Mouse (Mus musculus): ENCODE results near the gene Zfp160. TPM values are rescaled to one million over a fixed set of nuclear protein-coding genes. Genes with fewer than 3 reads are reported as not detected.
"Not testable (repeated sequence)": the region's sequence is repeated elsewhere in the genome, so short reads cannot be mapped to it uniquely, and the experiment has no call there.

Gene Zfp160
- polyA plus RNA-seq, 1 experiment from 2014 or later = 6.4 TPM

DNA sequence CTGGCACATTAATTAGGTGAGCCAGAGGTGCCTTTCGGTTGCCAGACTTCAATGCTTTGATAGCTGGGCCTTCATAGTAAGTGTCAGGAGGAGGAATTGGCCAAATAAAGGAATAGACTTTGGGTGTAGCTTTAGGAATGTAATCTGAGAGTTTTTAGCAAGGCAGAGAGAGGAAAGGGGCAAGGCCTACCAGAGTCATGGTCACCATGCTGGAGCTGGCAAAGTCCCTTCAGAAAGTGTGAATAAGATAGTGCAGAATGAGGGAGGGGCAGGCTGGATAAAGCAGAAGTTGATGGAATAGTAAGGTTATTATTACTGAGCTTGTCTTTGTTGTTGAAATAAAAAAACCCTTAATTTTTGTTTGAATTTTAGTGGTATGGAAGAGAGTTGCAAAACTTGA is 1.0 kb downstream of the Zfp160 start:
- H3K36me3 ChIP-seq (ENCODE audit: control insufficient read depth, insufficient read depth, low read length) = peaks cover 8% of the 10 kb centered on the region; the same call in 1 of the 2 replicates
- DNase-seq (ENCODE audit: low spot score) = no peak
- TF ChIP-seq EP300 (optimal IDR thresholded peaks at IDR 0.05) (no peak), CTCF (IDR thresholded peaks at IDR 0.05; ENCODE audit: low read depth) (no peak)
- peak overlapping the region; percentile 97 for H3K27ac ChIP-seq (replicated peaks)
- H3K4me3 ChIP-seq (ENCODE audit: low read depth, low read length) = peak overlapping the region; percentile 81
- H3K9ac ChIP-seq (ENCODE audit: low read length) = peak overlapping the region; percentile 92
- H3K4me1 ChIP-seq (replicated peaks; ENCODE audit: control insufficient read depth, insufficient read depth) = 0 out of 2 replicates have a peak, but pooled peaks cover 2% of the 10 kb centered on the region
- no peaks in the 10 kb centered on the region for H3K9me3 ChIP-seq (ENCODE audit: control insufficient read depth, low read length)
- H3K4me2 ChIP-seq (replicated peaks; ENCODE audit: low read depth) = peak overlapping the region; percentile 74
- whole genome bisulfite sequencing = 15% methylated on average over 1 of the region's 1 CpGs
- no peaks in the 10 kb centered on the region for H3K27me3 ChIP-seq (ENCODE audit: control insufficient read depth, insufficient read depth, low read length)
- ATAC-seq (ENCODE audit: low FRiP score, low TSS enrichment) = no peak

DNA sequence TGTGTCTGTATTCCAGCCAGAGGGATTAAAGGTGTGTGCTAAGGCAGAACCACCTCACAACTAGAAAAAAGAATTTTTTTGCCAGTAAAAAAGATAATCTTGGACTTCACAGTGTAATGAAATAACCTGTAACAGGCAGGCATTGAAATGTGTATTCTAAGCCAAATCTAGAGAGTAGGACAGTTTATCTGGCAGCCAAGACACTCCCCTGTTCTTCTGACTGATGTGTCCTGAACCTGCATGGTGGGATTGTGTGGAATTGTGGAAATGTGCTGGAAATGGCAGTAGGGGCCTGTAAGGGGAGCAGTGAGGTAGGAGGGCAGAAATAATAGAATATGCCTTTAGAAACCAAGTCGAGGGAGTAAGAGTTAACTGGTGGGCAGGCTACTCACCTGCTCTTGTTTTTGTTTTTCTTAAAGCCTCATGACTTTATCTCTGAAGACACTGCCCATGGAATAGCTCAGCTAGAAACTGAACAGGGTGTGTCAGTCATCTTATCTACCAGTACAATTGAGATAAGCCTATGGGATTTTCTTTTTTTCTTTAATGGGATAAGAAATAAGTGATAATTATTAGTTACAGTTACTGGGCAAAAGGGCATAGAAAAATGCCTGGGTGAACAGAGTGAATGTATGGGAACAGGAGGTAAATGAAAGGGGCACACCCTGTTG is 9.8 kb downstream of the Zfp160 start:
- no peaks in the 10 kb centered on the region for H3K4me1 ChIP-seq (replicated peaks; ENCODE audit: control insufficient read depth, insufficient read depth)
- no peak for DNase-seq (ENCODE audit: low spot score)
- no peak overlapping the region for H3K27ac ChIP-seq (replicated peaks)
- TF ChIP-seq CTCF (IDR thresholded peaks at IDR 0.05; ENCODE audit: low read depth) = no peak
- TF ChIP-seq EP300 (optimal IDR thresholded peaks at IDR 0.05) = no peak
- H3K27me3 ChIP-seq (ENCODE audit: control insufficient read depth, insufficient read depth, low read length) = no peaks in the 10 kb centered on the region
- H3K9me3 ChIP-seq (ENCODE audit: control insufficient read depth, low read length) = no peaks in the 10 kb centered on the region
- WGBS = 76% methylated on average over 1 of the region's 1 CpGs
- H3K36me3 ChIP-seq (ENCODE audit: control insufficient read depth, insufficient read depth, low read length) = peaks cover 19% of the 10 kb centered on the region
- H3K4me3 ChIP-seq (ENCODE audit: low read depth, low read length) = no peak overlapping the region
- no peak overlapping the region for H3K9ac ChIP-seq (ENCODE audit: low read length)
- ATAC-seq (ENCODE audit: low FRiP score, low TSS enrichment) = no peak
- H3K4me2 ChIP-seq (replicated peaks; ENCODE audit: low read depth) = no peak overlapping the region

- not testable (repeated sequence) for H3K4me2 ChIP-seq (replicated peaks; ENCODE audit: low read depth); ATAC-seq (ENCODE audit: low FRiP score, low TSS enrichment); H3K9me3 ChIP-seq (ENCODE audit: control insufficient read depth, low read length); H3K27me3 ChIP-seq (ENCODE audit: control insufficient read depth, insufficient read depth, low read length); H3K9ac ChIP-seq (ENCODE audit: low read length); H3K27ac ChIP-seq (replicated peaks); H3K4me1 ChIP-seq (replicated peaks; ENCODE audit: control insufficient read depth, insufficient read depth); H3K4me3 ChIP-seq (ENCODE audit: low read depth, low read length); DNase-seq (ENCODE audit: low spot score); H3K36me3 ChIP-seq (ENCODE audit: control insufficient read depth, insufficient read depth, low read length)
- WGBS = 85% methylated on average over 9 of the region's 9 CpGs
Observed at GRCm38 (mm10) chr17:21048020-21048419, 39.3 kb downstream of the Zfp160 start.

DNA sequence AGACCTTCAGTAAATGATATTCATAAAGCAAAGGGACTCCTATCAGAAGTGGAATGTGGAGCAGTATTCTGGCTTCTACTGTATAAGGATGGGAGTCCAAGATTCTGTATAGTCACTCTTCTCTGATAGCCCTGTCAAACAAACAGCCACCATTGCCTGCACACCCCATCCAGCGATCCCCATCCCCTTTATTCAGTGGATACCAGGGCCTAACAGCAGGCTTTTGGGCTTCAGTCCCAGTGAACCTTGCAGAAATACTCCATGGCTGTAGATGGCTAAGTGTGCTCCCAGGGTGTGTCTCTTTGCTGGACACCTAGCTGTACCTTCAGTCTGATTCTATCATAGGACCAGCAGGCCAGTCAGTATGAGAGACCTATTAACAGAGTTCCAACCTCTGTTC is 42.2 kb downstream of the Zfp160 start:
- no peaks in the 10 kb centered on the region for H3K27me3 ChIP-seq (ENCODE audit: control insufficient read depth, insufficient read depth, low read length)
- no peaks in the 10 kb centered on the region for H3K36me3 ChIP-seq (ENCODE audit: control insufficient read depth, insufficient read depth, low read length)
- no peak overlapping the region for H3K4me2 ChIP-seq (replicated peaks; ENCODE audit: low read depth)
- no peak overlapping the region for H3K27ac ChIP-seq (replicated peaks)
- DNase-seq (ENCODE audit: low spot score) (no peak), ATAC-seq (ENCODE audit: low FRiP score, low TSS enrichment) (no peak)
- WGBS = 89% methylated on average over 1 of the region's 1 CpGs
- no peaks in the 10 kb centered on the region for H3K4me1 ChIP-seq (replicated peaks; ENCODE audit: control insufficient read depth, insufficient read depth)
- TF ChIP-seq CTCF (IDR thresholded peaks at IDR 0.05; ENCODE audit: low read depth) = no peak
- no peak for TF ChIP-seq EP300 (optimal IDR thresholded peaks at IDR 0.05)
- H3K9ac ChIP-seq (ENCODE audit: low read length) = no peak overlapping the region
- H3K4me3 ChIP-seq (ENCODE audit: low read depth, low read length) = no peak overlapping the region
- no peaks in the 10 kb centered on the region for H3K9me3 ChIP-seq (ENCODE audit: control insufficient read depth, low read length)

DNA sequence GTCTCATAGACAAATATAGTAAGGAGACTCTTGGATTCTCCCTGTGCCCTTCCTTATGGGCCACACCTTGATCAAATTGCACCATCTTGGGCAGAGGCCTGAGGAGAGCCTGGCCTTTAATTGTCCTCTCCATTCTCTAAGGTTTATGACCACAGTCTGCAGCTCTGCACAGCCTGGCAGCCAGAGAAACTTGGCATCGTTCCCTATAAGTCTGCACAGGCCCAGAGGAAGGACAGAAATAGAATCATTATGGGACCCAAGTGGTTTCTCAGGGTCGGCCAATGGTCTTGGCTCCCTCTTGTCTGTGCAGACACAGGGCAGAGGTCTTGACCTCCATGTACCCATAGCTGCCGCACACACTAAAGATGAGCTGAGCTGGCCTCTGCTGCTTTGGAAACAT is 42.6 kb downstream of the Zfp160 start:
- H3K9ac ChIP-seq (ENCODE audit: low read length); H3K4me1 ChIP-seq (replicated peaks; ENCODE audit: control insufficient read depth, insufficient read depth); H3K9me3 ChIP-seq (ENCODE audit: control insufficient read depth, low read length); ATAC-seq (ENCODE audit: low FRiP score, low TSS enrichment); H3K4me2 ChIP-seq (replicated peaks; ENCODE audit: low read depth); DNase-seq (ENCODE audit: low spot score); H3K4me3 ChIP-seq (ENCODE audit: low read depth, low read length); H3K27ac ChIP-seq (replicated peaks); H3K27me3 ChIP-seq (ENCODE audit: control insufficient read depth, insufficient read depth, low read length); H3K36me3 ChIP-seq (ENCODE audit: control insufficient read depth, insufficient read depth, low read length): not testable (repeated sequence)
- WGBS = no CpG with 5 or more reads among the region's 3 CpGs

GRCm38 (mm10) chr17:21051919-21052318 is 43.2 kb downstream of the Zfp160 start:
- not testable (repeated sequence) for H3K9ac ChIP-seq (ENCODE audit: low read length); DNase-seq (ENCODE audit: low spot score); H3K27me3 ChIP-seq (ENCODE audit: control insufficient read depth, insufficient read depth, low read length); ATAC-seq (ENCODE audit: low FRiP score, low TSS enrichment); H3K27ac ChIP-seq (replicated peaks); H3K4me1 ChIP-seq (replicated peaks; ENCODE audit: control insufficient read depth, insufficient read depth); H3K9me3 ChIP-seq (ENCODE audit: control insufficient read depth, low read length); H3K4me2 ChIP-seq (replicated peaks; ENCODE audit: low read depth); H3K36me3 ChIP-seq (ENCODE audit: control insufficient read depth, insufficient read depth, low read length); H3K4me3 ChIP-seq (ENCODE audit: low read depth, low read length)
- WGBS = 85% methylated on average over 3 of the region's 3 CpGs
